Mouse (Mus musculus): ENCODE results near the gene Npnt. TPM values are rescaled to one million over a fixed set of nuclear protein-coding genes. Genes with fewer than 3 reads are reported as not detected.

Npnt gene
- polyA plus RNA-seq, 1 experiment, result 5.0 TPM

- Histone ChIP-seq H3K4me3 (ENCODE audit: insufficient read depth, low read depth, low read length) (no peak overlapping the region), H3K4me1 (ENCODE audit: control insufficient read depth, insufficient read depth, insufficient read length, low read length) (no peaks in the 10 kb centered on the region), H3K27ac (replicated peaks; ENCODE audit: low read depth, low read length) (no peak overlapping the region)
Measured at GRCm38 (mm10) chr3:132835118-132835794, 114.8 kb downstream of the Npnt start.

Other genes starting within 250 kb of the Npnt start
- 5.9 and 6.3 TPM in 2 replicates for gene Ints12, start 141.5 kb upstream of the Npnt start, polyA plus RNA-seq (2012; ENCODE audit: insufficient read depth, insufficient read length, missing spikeins)
- 2.7 and 2.8 TPM in 2 replicates for gene Gstcd, start 141.7 kb upstream of the Npnt start, polyA plus RNA-seq (2012; ENCODE audit: insufficient read depth, insufficient read length, missing spikeins)

All from brown adipose tissue, adult 24 weeks (tissue).